Mouse (Mus musculus): ENCODE results near the gene Prkcsh.
A peak's percentile ranks its signal among the peaks of the same experiment; 100 is the strongest.

Prkcsh gene

GRCm38 (mm10) chr9:22049721-22050270 lies 47.2 kb downstream of the Prkcsh start:
- no peak for DNase-seq

DNA sequence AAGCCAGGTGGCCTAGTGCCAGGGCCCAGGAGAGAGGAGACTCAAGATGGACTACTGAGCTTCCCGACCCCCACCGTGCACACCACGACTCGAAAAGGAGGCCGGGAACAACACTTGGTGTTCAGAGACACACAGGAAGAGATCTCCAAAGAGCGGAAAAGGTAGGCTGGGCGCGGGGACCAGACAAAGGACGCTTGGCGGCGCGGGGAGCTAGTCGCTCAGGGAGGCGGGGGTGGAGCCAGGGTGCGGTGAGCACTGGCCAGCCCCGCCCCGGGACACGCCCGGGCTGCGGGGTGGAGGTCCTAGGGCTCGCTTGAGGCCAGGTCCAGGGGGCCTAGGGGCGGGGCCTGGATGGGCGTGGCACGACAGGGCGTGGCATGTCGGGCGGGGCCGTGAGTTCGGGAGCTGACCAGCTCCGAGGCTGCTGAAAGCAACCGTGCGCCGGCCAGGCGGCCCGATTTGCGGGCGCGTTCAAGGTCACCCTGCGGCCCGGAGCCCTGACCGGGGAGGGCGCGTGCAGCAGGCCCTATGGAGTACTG lies 47.8 kb downstream of the Prkcsh start:
- peak; percentile 50 for DNase-seq

- DNase-seq, result peak; percentile 27
These were observed 48.8 kb downstream of the Prkcsh start for GRCm38 (mm10) chr9:22051161-22051957.

DNA sequence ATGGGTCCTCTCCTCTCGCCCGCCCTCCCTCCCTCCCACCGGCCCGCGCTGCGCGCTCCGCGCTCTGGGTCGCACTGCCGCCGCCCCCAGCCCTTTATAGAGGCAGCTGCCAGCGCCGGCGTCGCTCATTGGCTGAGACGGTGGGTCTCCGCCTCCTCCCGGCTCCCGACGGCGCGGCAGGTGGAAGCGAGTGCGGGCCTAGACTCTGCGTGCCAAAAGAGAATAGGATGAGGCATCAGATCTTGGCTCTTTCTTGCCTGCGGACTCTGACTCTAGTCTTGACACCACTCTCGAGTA lies 49.3 kb downstream of the Prkcsh start, which contains the start of gene Elavl3:
Gene Elavl3 (minus strand): TSS at position 66 of the 297 bp plus-strand sequence.
- DNase-seq, result peak; percentile 69

DNA sequence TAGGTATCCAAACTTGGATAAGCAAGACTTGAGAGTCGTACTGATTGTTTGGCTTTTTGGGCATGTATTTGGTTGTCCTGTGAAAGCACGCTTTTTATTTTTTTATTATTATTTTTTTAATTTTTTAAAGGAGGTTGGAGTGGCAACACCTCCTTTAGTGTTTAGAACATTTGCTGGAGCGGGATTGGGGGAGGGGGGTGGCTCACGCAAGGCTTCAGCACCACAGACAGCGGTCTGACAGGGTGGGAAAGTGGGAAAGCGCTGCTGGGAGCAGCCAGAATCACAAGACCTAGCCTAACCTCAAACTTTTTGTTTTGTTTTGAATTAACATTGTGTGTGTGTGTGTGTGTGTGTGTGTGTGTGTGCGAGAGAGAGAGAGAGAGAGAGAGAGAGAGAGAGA lies 51.1 kb downstream of the Prkcsh start:
- no peak for DNase-seq

DNA sequence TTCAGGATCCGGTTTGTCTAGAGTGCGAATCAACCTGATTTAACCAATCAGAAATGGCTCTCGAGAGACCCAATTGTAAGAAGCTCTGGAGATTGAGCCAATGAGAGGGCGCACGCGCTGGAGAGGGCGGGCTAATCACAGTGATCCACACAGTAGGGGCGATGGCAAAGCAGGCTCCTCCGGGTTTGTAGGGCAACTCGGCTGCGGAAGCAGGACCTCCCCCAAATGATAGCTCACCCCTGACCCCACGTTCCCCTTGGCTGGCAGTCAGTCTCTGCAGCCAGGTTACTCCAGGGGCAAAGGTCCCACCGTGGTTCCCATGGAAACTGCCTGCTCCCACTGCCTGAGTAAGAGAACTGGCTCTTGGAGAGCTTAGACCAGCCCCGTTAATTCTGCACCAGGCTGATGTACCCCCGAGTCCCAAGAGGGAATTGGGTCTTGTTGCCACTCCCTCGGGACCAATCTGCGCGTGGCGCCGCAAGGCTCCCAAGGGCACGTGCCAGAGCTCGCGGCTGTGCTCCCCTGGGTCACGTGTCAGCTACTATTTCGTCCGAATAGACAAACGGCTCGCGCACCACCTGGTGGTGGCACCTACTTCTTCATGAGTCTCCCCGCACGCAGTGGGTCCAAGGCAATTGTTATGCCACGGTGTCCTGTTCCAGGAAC lies 51.9 kb downstream of the Prkcsh start:
- DNase-seq, result peak; percentile 85

DNA sequence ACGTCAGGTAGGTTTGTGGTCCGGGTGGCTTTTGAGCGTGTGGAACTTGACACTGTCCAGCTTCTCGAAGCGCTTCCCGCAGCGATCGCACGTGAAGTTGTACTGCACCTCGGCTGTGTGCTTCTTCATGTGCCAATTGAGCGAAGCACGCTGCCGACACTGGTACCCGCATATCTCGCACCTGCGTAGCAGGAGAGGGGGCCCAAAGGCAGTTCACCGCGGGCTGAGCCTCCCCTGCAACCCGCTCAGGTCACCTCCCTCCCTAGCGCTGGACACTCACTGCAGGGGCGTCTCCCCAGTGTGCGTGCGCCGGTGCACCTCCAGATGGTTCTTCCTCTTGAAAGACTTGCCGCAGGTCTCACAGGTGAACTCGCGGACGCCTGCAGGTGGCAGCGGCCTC lies 53.1 kb downstream of the Prkcsh start:
- no peak for DNase-seq

GRCm38 (mm10) chr9:22056303-22056910 lies 53.8 kb downstream of the Prkcsh start:
- no peak for DNase-seq

- DNase-seq, result no peak
These were observed 54.5 kb downstream of the Prkcsh start for GRCm38 (mm10) chr9:22057031-22057517.

- no peak for DNase-seq
These were observed 55.4 kb downstream of the Prkcsh start for GRCm38 (mm10) chr9:22058011-22058424.

DNA sequence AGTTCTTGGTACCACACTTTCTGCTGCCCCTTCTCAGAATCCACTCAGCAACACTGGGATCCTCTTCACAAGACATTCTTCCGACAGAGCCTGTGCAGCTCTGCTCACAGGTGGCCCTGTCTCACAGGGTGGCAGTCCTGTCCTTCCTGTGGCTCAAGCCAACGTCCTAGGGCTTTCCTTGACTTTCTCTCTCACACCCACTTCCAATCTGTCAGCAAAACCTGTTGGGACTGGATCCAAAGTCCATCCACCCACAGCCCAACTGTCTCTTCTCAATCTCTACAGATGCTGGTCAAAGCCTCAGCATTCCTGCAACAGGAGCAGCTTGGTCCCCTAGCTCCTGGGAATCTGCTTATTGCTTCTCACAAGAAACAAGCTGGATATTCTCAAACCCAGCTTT lies 58.7 kb downstream of the Prkcsh start:
- DNase-seq, result no peak
